Mouse (Mus musculus) thymus, adult 2 months (tissue): ENCODE measurements at regions not wholly inside any gene's neighbourhood (a gene's known extent, or its start where the extent isn't known, plus 50 kb on each side); places are given as distances from the start of the nearest gene placed in this dataset.
"Not testable (repeated sequence)": the region's sequence is repeated elsewhere in the genome, so short reads cannot be mapped to it uniquely, and the experiment has no call there.

Source experiments
- DNase-seq: peaks from one replicate; pipeline ENCODE4 v3.0.0; 2021
- H3K27ac ChIP-seq: fragments of 200-500 bp; 2 replicates; pipeline ENCODE4 v1.5.1; 2012; ENCODE audit warnings: low read length, control low read depth; ENCODE audit not compliant: control insufficient read depth, insufficient read depth
- H3K27me3 ChIP-seq: fragments of 200-500 bp; 2 replicates; pipeline ENCODE4 v1.6.1; 2012; ENCODE audit warnings: mild to moderate bottlenecking, low read length, moderate library complexity, mixed read lengths; ENCODE audit not compliant: control insufficient read depth, insufficient read depth
- H3K36me3 ChIP-seq: fragments of 200-500 bp; 2 replicates; pipeline ENCODE4 v1.6.1; 2012; ENCODE audit warnings: mild to moderate bottlenecking, low read length, moderate library complexity; ENCODE audit not compliant: control insufficient read depth, insufficient read depth
- H3K4me1 ChIP-seq: fragments of 200-500 bp; replicated peaks from 2 replicates; pipeline ENCODE4 v1.6.1; 2012; ENCODE audit warnings: low read length; ENCODE audit not compliant: control insufficient read depth, insufficient read depth
- H3K4me3 ChIP-seq: fragments of 200-500 bp; 2 replicates; pipeline ENCODE4 v1.5.1; 2012; ENCODE audit warnings: mild to moderate bottlenecking, low read length, control low read depth, moderate library complexity; ENCODE audit not compliant: control insufficient read depth, insufficient read depth
- CTCF ChIP-seq: fragments of 200-500 bp; IDR thresholded peaks from 2 replicates; pipeline ENCODE4 v1.5.1; 2012; ENCODE audit warnings: mild to moderate bottlenecking, control low read depth, low read length, moderate library complexity, borderline replicate concordance; ENCODE audit not compliant: control insufficient read depth, poor library complexity, insufficient read depth; ENCODE audit errors: extremely low read depth
- POLR2A ChIP-seq: fragments of 200-500 bp; IDR thresholded peaks from 2 replicates; pipeline ENCODE4 v1.6.1; 2012; ENCODE audit warnings: mild to moderate bottlenecking, low read length, control low read depth, moderate library complexity; ENCODE audit not compliant: control insufficient read depth, poor library complexity, insufficient read depth; ENCODE audit errors: extremely low read depth
- WGBS: fragments of 180-500 bp; shearing (Covaris S2); methylation state at CpG from one replicate; pipeline ENCODE4 v1.1.7; 2018; 5-methylcytosine and 5-hydroxymethylcytosine counted together

DNA sequence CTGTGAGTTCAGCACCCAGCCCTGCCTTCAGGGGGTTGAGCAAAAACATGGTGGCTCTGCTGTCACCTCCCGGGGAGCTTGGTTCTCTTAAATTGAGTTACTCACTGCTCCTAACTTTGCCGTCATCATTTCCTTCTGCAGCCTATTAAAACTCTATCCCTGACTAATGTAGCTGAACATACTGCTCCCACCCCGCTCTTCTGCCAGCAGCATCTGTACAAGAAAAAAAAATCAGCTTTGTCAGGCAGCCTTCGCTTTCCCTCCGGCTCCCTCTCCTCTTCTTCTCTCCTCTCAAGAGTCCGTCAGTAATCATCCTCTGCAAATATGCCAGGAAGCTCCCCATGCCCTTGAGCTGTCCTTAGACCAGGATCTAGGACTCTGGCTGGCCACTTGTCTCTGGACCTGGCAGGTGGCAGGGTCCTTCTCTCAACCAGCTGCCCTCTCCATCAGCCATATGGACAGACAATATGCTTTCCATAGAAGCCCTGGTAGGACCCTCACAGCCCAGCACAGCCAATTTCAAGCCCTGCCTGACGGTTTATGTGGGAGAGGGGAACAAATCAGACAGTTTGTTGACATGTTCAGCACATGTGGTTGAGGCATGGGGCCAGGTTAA, 95.0 kb upstream of the Nxpe4 start:
- no peak for DNase-seq
- no peaks in the 10 kb centered on the region for H3K36me3 ChIP-seq
- H3K27me3 ChIP-seq, result no peaks in the 10 kb centered on the region
- TF ChIP-seq CTCF (no peak), POLR2A (no peak)
- no peak overlapping the region for H3K4me3 ChIP-seq
- WGBS, result 86% methylated on average over 7 of the region's 7 CpGs
- no peaks in the 10 kb centered on the region for H3K4me1 ChIP-seq
- no peak overlapping the region for H3K27ac ChIP-seq

GRCm38 (mm10) chr9:48072592-48072991, 89.2 kb upstream of the Nxpe4 start:
- Histone ChIP-seq H3K4me1 (no peaks in the 10 kb centered on the region), H3K36me3 (no peaks in the 10 kb centered on the region), H3K4me3 (no peak overlapping the region), H3K27ac (no peak overlapping the region), H3K27me3 (no peaks in the 10 kb centered on the region)
- WGBS, result 97% methylated on average over 1 of the region's 1 CpGs
- TF ChIP-seq POLR2A (no peak), CTCF (no peak)
- no peak for DNase-seq

DNA sequence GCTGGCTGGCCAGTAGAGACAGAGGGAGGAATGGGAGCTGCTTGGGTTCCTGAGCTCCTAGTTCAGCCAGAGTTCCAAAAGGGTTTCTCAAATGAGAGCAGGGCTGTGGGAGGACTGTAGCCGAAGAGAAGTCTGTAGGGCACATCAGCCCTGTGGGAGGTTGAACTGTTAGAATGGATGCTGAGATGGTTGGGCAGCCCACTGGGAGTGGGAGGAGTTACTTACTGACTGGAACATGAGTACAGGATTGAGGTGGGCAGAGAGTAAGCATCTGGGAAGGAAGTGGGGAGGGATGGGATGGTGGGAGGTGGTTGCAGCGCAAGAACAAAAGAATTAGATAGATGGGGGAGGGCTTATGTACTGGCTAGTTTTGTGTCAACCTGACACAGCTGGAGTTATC, 88.7 kb upstream of the Nxpe4 start:
- 89% methylated on average over 2 of the region's 2 CpGs for WGBS
- no peak for DNase-seq
- TF ChIP-seq CTCF (no peak), POLR2A (no peak)

GRCm38 (mm10) chr9:48075661-48076240, 86.1 kb upstream of the Nxpe4 start:
- TF ChIP-seq CTCF (no peak), POLR2A (no peak)
- H3K27ac ChIP-seq, result no peak overlapping the region
- H3K4me3 ChIP-seq, result no peak overlapping the region
- H3K36me3 ChIP-seq, result no peaks in the 10 kb centered on the region
- no peaks in the 10 kb centered on the region for H3K27me3 ChIP-seq
- no peaks in the 10 kb centered on the region for H3K4me1 ChIP-seq
- DNase-seq, result no peak
- WGBS, result 91% methylated on average over 5 of the region's 5 CpGs

More for the DNA sequence above, 88.7 kb upstream of the Nxpe4 start:
- no peaks in the 10 kb centered on the region for H3K27me3 ChIP-seq
- H3K4me1 ChIP-seq, result no peaks in the 10 kb centered on the region
- no peak overlapping the region for H3K27ac ChIP-seq
- H3K4me3 ChIP-seq, result no peak overlapping the region
- H3K36me3 ChIP-seq, result no peaks in the 10 kb centered on the region

- Histone ChIP-seq H3K27me3 (no peaks in the 10 kb centered on the region), H3K36me3 (no peaks in the 10 kb centered on the region), H3K27ac (no peak overlapping the region), H3K4me1 (no peaks in the 10 kb centered on the region), H3K4me3 (no peak overlapping the region)
- TF ChIP-seq CTCF (no peak), POLR2A (no peak)
- WGBS, result 85% methylated on average over 6 of the region's 6 CpGs
- no peak for DNase-seq
Measured at GRCm38 (mm10) chr9:48082461-48082860, 79.4 kb upstream of the Nxpe4 start.

- H3K36me3 ChIP-seq, H3K4me1 ChIP-seq, H3K27ac ChIP-seq, H3K27me3 ChIP-seq, H3K4me3 ChIP-seq, DNase-seq: not testable (repeated sequence)
- 83% methylated on average over 5 of the region's 5 CpGs for WGBS
Measured at GRCm38 (mm10) chr9:48084196-48084595, 77.6 kb upstream of the Nxpe4 start.

GRCm38 (mm10) chr9:48089661-48090060, 72.2 kb upstream of the Nxpe4 start:
- H3K27ac ChIP-seq, result no peak overlapping the region
- H3K4me3 ChIP-seq, result no peak overlapping the region
- WGBS, result 94% methylated on average over 5 of the region's 5 CpGs
- TF ChIP-seq CTCF (no peak), POLR2A (no peak)
- no peaks in the 10 kb centered on the region for H3K36me3 ChIP-seq
- no peak for DNase-seq
- H3K4me1 ChIP-seq, result no peaks in the 10 kb centered on the region
- no peaks in the 10 kb centered on the region for H3K27me3 ChIP-seq
